Mouse (Mus musculus): Measurements from ENCODE around the gene Lin7b. TPM values are rescaled to one million over a fixed set of nuclear protein-coding genes. Genes with fewer than 3 reads are reported as not detected.

Gene Lin7b
- 4.5 and 7.9 TPM in 2 replicates for polyA plus RNA-seq (2012; rRNA removed)

DNA sequence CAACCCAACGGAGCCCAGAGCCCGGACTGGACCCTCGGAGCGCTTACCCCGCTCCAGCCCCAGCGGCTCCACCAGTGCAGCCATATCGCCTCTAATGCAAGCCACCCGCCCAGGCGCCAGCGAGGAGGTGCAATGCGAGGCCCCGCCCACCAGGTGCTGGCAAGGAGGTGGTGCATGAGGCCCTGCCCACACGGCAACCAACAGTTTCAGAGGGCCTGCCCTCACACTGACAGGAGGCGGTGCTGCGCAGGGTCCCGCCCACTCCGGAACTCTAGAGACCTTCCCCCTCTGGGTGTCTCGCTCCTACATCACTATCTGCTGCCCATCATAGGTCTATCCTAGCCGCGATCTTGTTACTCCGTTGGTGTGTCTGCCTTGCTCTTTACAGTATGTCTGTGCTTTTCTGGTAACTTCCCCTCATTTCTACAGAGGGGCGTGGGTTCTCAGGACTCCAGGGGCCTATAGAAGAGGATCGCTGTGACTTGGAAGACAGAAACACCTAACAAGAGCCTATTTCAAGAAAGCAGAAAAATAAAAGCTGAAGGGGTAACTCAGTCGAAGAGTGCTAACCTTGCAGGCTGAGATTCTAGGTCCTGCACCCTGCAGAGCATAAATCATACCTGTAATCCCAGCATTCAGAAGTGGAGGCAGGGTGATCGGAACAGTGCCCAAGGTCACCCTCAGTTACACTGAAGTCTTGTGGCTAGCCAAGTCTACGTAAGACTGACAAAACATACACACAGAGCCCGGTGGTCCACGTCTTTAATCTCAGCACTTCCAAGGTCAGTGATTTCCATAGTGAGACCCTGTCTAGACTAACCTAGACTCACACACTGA lies at the start of gene Lin7b:
TSS of gene Lin7b (minus strand) at position 109 of the 837 bp plus-strand sequence.
- 9% methylated on average over 28 of the region's 28 CpGs for WGBS
- peak; percentile 58 for DNase-seq (ENCODE audit: low read depth, low spot score)

DNA sequence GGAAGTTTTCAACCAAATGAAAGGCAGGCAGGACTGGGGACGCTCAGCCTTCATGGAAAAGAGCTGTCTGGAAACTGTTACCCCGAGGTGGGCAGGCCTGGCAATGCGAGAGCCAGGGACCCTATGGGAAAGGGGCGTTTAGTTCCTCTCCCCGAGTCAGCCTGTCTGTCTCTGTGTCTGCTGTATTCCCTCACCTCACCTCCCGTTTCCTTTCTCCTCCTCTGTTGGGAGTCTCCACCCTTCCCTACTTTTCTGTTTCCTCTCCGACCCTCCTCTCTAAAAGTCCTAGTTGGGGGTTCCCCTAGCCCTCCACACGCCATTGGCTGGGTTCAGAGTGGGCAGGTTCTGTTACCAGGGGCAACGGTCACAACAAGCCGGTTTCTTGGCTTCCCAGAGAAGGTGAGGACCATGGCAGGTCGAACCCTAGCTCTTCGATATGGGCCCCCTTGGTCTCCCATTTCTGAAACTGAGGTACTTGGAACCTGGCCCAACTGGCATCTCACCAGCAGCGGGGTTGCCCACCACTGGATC lies 47.6 kb upstream of the Lin7b start:
- DNase-seq (ENCODE audit: low read depth, low spot score) = no peak
- 14% methylated on average over 13 of the region's 13 CpGs for WGBS

DNA sequence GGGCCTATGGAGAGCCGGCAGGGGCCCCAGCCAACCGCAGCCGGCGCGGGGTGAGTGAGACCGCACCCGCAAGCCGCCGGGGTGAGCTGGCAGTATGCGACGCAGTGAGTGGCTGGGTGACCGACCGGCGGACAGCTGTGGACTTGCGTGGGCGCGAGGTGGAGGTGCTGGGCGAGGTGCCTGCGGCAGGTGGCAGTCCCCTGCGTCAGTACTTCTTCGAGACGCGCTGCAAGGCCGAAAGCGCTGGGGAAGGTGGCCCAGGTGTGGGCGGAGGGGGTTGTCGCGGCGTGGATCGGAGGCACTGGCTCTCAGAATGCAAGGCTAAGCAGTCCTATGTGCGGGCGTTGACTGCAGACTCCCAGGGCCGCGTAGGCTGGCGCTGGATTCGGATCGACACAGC lies 45.3 kb upstream of the Lin7b start:
- DNase-seq (ENCODE audit: low read depth, low spot score) = no peak
- 23% methylated on average over 37 of the region's 37 CpGs for WGBS

DNA sequence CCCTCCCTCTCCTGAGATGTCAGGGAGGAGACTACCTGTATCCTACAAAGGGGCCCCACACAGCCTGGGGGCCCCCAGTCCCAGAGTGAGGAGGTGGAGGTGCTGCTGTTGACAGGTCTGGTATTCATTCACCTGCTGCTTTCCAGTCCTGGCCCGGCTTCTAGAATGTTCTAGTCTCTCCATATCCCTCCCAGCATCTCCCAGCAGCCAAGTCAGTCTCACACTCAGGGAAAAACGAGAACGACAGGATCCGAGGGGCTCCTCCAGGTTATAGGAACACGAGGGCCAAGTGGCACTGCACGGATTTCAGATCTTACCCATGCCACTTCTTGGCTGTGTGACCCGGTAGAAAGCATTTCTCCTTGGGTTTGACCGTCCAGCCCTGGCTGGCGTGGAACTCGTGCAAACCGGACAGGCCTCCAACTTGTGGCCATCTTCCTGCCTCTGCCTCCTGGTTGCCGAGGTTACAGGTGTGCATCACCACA lies 44.4 kb upstream of the Lin7b start:
- no peak for DNase-seq (ENCODE audit: low read depth, low spot score)
- 47% methylated on average over 12 of the region's 12 CpGs for WGBS

DNA sequence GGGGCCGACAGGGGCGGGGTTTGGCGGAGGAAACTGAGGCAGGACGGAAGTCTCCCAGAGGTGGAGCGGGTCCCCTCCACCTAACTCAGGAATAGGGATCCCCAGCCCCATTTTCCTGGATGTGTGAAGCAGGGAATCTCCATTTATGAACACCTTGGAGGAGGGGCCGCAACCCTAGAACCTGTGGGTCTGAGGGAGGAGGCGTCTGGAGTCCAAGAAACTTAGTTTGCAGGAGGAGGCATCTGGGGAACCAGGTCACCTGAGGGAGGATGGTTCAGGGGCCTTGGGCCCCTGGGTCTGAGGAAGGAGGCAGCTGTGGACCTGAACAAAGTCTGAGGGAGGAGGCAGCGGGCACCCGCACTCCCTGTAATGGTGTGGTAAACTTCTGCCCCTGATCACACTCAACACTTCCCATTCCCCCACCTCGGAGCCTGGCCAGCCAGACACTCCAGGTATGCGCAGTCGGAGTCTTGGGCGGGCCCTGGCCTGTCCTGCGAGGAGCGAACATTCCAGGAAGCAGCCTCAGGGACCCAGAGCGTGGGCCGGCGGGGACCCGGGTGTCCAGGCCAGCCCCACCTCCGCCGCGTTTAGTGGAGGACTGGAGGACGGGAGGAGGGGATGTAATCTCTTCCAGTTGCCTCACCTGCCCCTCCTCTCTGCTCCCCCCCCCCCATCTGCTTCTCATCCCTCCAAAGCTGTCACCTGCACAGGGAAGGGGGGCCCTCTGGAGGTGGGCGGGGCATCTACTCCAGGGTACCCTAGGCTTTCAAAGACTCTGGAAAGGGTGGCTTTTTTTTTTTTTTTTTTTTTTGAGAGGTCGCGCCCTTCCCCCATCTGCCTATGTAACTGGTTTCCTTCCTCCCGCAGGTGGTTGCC lies 43.7 kb upstream of the Lin7b start:
- 4% methylated on average over 27 of the region's 27 CpGs for WGBS
- DNase-seq (ENCODE audit: low read depth, low spot score) = no peak

DNA sequence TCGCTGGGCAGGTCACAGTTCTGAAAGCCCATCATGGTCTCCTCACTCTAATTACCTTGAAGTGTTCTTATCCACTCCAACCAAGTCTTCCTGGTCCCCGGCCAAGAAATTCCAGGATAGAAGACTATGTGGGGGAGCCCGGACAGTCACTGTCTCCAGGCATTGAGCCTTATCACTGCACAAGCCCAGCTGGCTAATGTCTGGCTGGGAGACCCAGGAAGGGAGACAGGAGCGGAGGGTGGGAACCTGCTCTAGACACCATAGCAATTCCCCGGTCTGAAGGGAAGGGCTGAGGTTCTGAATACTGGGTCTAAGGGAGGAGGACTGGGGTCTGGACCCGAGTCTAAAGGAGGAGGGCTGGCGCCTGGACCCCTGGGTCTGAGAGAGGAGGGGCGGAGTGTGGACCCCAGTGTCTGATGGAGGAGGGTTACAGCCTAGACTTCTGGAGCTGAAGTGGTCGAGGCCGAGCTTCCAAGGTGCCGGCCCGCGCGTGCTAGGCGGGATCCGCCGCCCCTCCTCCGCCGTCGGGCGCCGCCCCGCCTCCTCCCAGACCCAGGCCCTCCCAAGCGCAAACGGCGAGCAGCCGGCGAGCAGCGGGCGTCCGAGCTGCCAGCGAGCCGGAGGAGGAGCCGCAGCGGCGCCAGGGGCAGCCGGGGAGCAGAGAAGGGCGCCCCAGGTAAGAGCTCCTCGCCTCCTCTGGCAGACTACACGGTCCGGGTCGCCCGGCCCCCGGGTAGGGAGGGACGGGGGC lies 42.9 kb upstream of the Lin7b start, which contains the start of gene Ntf5:
TSS of gene Ntf5 (plus strand) at position 583 of the 751 bp plus-strand sequence.
- DNase-seq (ENCODE audit: low read depth, low spot score) = no peak

DNA sequence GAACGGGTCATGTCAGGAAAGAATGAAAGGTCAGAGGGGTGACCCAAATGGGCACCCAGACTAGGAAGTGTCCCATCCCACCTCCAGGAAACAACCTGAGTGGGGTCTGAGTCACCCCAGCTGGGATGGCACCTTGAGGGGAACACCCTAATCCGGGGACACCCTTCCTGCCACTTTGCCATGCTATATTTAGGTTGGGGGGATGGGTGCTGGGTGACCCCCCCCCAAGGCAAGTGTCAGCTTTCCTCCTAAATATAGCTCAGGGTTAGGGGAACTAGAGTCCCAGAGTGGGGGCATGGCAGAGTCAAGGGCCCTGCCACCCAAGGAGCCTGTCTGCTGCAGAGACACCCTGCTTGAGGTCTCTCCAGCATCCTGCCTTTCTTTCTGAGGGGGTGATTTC lies 42.0 kb upstream of the Lin7b start:
- WGBS = 74% methylated on average over 2 of the region's 2 CpGs
- DNase-seq (ENCODE audit: low read depth, low spot score) = no peak

More for the DNA sequence above, 42.9 kb upstream of the Lin7b start, which contains the start of gene Ntf5:
- 2% methylated on average over 42 of the region's 45 CpGs for WGBS

DNA sequence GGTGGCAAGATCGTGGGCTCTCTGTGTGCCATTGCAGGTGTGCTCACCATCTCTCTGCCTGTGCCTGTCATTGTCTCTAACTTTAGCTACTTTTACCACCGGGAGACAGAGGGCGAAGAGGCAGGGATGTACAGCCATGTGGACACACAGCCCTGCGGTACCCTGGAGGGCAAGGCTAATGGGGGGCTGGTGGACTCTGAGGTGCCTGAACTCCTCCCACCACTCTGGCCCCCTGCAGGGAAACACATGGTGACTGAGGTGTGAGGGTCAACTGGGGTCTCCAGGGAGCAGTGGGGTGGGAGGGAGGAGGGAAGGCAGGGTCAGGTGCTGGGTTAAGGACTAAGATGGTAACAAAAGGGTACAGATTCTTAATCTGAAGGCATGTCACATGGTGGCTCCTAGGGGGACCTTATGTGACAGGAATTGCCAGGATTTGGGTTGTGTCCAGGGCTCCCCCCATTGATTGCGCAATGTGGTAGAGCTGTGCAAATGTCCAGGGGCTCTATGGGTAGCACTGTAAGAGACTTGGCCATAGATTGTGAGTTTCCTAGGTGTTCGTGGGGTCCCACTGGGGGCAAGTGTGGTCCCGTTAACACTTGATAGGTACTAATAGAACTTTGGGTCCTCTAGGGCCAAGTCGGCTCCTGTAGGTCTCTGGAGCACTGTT lies 39.2 kb upstream of the Lin7b start:
- WGBS = 80% methylated on average over 8 of the region's 8 CpGs
- DNase-seq (ENCODE audit: low read depth, low spot score) = no peak

DNA sequence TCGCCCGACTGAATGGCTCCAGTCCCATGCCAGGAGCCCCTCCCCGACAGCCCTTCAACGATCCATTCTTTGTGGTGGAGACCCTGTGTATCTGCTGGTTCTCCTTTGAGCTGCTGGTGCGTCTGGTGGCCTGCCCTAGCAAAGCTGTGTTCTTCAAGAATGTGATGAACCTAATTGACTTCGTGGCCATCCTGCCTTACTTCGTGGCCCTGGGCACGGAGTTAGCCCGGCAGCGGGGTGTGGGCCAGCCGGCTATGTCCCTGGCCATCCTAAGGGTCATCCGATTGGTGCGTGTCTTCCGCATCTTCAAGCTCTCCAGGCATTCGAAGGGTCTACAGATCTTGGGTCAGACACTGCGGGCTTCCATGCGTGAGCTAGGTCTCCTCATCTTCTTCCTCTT lies 38.6 kb upstream of the Lin7b start:
- WGBS = 85% methylated on average over 17 of the region's 17 CpGs
- DNase-seq (ENCODE audit: low read depth, low spot score) = no peak

DNA sequence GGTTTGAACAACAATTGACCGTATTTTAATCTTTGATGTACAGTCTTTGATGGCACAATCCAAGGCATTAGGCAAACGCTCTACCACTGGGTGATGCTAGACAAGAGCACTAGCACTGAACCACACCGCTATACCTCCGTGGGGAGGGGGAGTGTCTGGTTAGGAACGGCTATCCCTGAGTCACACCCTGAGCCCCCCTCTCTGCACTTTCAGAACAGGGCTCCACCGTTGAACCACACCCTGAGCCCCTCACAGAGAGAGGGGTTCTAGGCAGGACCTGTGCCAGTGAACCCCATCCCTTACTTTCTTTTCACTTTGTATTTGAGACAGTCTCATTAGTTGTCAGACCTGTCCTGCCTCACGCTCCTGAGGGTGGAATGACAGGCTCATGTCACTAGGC lies 38.0 kb upstream of the Lin7b start:
- WGBS = 64% methylated on average over 7 of the region's 7 CpGs

DNA sequence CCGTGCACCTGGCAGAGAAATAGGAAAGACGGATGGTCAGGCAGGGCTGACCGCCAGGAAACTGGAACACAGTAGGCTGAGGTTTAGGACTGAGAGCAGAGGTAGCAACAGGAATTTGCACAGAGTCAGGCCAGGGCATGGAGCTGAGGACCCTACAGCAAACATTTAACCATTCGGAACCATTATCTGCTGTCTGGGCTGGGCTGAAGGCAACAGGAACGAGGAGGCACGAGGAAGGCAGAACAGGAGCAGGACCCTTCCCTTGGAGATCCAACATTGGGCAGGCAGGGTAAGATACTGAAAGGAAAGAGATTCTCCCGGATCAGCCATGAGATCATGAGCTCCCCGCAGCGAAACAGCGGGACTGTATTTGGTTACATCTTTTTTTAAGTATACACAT lies 37.5 kb upstream of the Lin7b start:
- no peak for DNase-seq (ENCODE audit: low read depth, low spot score)
- WGBS = 73% methylated on average over 10 of the region's 10 CpGs

More for the DNA sequence above, 38.0 kb upstream of the Lin7b start:
- DNase-seq (ENCODE audit: low read depth, low spot score) = no peak

DNA sequence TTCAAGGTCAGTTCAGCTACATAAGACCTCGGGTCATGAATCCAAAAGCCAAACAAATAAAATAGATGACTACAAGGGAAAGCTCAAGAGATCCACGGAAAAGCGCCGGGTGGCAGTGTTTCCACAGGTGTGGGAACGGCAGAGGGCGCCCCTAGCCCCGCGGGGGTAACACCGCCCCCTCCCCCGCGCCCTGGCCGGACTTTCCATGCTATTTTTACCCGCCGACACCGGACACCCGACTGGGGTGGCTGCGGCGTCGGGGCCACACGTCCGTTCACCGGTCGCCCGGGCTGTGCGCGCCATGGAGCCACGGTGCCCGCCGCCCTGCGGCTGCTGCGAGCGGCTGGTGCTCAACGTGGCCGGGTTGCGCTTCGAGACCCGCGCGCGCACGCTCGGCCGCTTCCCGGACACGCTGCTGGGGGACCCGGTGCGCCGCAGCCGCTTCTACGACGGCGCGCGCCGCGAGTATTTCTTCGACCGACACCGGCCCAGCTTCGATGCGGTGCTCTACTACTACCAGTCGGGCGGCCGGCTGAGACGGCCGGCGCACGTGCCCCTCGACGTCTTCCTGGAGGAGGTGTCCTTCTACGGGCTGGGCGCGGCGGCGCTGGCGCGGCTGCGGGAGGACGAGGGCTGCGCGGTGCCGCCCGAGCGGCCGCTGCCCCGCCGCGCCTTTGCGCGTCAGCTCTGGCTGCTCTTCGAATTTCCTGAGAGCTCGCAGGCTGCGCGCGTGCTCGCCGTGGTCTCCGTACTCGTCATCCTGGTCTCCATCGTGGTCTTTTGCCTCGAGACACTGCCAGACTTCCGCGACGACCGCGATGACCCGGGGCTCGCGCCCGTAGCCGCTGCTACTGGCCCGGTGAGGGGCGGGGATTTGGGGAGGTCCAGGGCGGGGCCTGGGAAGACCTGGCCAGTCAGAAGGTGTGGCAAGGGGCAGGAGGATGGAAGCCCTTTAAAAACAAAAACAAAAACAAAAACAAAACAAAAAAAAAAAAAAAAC lies 36.1 kb upstream of the Lin7b start:
- WGBS = 1% methylated on average over 114 of the region's 114 CpGs
- no peak for DNase-seq (ENCODE audit: low read depth, low spot score)

DNA sequence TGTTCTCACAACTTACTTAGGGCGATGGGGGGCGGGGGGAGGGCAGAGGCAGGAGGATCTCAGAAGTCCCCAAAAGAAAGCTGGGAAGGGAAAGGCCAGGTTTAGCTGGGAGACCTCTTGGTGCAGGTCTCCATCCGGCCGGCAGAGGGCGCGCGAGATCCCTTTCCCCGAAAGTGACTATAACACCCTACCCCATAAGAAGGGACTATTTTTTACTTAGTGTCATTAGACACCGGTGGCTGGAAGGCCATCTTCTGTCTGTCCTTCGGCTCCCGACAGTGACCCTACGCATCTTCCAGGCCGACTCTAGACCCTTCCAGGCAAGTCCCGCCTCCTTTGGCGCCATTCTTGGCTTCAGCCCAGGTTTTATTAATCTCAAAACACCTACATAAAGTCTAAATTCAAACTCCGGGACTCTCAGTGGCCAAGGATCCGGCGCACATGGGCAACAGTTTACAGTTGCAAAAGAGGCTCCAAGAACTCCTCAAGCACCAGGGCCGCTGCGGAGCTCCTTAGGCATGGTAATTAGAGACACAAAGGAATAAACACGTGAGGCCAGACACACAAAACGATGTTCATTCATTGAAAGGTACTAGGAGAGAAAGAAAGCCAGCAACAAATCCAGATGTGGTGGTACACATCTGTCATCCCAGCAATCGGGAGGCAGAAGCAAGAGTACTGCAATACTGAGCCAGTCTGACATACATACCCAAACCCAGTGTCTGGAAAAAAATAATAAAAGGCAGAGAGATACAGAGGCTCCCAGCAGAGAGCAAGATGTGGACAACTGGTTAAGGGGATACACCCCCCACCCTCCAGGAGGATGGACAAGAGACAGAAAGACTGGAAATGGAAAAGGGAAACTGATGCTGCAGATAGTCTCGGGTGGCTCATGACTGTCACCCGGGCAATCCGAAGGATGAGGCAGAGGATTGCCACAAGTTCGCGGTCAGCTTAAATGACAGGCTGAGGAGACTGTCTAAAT lies 35.0 kb upstream of the Lin7b start, which contains the start of gene Kcna7:
TSS of gene Kcna7 (plus strand) at position 563 of the 985 bp plus-strand sequence.
- WGBS = 9% methylated on average over 28 of the region's 28 CpGs
- peak; percentile 21 for DNase-seq (ENCODE audit: low read depth, low spot score)

DNA sequence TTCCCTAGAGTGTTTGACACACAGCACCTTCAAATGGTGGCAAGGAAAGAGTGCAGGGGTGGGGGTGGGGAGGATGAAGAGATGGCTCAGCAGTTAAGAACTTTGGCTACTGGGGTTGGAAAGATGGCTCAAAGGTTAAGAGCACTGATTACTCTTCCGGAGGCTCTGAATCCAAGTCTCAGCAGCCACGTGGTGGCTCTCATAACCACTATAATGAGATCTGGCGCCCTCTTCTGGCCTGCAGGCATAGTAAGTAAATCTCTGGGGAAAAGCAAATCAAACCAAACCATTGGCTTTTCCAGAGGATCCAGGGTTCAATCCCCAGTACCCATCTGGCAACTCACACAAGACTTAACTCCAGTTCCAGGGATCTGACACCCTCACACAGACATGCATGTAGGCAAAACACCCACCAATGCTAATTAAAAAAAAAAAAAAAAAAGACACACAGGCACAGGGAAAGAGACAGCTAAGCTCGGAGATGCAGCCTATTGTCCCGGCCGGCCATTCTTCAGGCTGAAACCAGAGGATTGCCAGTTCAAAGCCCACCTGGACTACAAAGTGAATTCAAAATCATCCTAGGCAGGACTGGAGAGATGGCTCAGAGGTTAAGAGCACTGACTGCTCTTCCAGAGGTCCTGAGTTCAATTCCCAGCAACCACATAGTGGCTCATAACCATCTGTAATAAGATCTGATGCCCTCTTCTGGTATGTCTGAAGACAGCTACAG lies 33.3 kb upstream of the Lin7b start:
- peak; percentile 63 for DNase-seq (ENCODE audit: low read depth, low spot score)
- WGBS = 39% methylated on average over 6 of the region's 6 CpGs

DNA sequence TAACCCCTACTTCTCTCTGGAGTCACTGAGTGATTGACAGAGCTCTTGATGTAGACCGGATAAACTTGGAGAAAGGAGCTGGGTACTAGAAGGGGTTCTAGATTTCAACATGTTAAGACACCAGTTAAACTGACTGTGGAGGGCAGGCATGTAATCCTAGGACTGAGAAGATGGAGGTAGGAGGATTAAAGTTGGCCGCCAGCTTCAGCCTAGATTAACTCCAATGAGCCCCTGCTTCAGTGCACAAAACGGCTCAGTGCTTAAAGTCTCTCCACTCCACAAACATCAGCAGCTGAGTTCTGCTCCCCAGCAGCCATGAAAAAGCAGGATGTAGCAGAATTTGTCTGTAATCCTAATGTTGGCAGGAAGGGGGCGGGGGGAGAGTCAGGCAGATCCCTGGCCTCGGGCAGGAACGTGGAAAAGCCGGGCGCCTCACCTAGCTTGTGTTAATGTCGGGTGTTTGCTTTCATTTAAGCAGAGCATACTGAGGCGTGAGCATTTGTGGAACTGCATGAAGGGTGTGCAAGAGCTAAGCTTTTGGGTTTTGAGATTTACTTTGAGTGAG lies 31.2 kb upstream of the Lin7b start:
- 58% methylated on average over 10 of the region's 10 CpGs for WGBS
- DNase-seq (ENCODE audit: low read depth, low spot score) = no peak

DNA sequence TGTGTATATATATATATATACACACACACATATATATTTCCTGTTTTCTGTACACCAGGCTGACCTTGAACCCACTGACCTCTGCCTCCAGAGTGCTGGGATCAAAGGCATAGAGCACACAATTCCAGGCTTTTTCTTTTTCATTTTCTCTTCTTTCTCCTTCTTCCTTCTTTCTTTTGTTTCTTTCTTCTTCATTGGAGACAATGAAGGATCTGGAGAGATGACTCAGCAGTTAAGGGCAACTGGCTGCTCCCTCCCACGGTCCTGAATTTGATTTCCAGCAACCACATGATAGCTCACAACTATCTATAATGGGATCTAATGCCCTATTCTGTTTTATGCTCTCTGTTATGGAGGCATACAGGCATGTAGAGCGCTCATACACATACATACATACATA lies 26.4 kb upstream of the Lin7b start:
- no peak for DNase-seq (ENCODE audit: low read depth, low spot score)
- 57% methylated on average over 2 of the region's 2 CpGs for WGBS
